Mouse (Mus musculus) thymus, postnatal 25 days (tissue): ENCODE measurements around the gene Tmem59l.
A peak's percentile ranks its signal among the peaks of the same experiment; 100 is the strongest.
"Not testable (repeated sequence)": the region's sequence is repeated elsewhere in the genome, so short reads cannot be mapped to it uniquely, and the experiment has no call there.

Experiments
- DNase-seq: peaks from one replicate; pipeline ENCODE4 v3.0.0; 2022

The Tmem59l gene

DNA sequence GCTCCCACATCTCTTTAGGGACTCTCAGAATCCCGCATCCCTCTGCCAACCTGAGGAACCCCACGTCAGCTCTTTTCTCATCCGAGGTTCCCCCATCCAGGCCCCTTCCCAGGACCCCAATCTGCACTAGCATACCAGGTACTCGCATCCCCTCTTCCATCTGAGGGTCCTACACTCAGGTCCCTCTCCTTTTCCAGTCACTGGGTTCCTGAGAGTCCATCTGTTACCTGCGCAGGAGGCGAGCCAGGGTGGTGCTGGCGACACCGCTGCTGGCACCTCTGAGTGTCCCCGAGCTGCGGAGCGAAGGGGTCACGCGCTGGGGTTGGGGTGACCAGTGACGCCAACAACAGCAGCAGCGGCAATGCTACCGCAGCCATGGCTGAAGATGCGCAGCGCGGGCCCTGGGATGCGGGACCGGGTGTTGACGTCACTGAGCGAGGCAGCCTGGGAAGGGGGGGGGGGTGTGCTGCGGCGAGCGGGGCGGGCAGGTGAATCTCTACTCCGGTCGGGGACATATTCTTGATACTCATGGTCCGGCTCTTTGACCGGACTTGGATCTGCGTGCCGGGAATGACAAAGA, at the start of gene Tmem59l:
Gene Tmem59l, minus strand, starts transcription at position 418 of the 580 bp plus-strand sequence.
- DNase-seq = no peak

- DNase-seq = no peak
Measured at GRCm38 (mm10) chr8:70535701-70536100, 48.5 kb upstream of the Tmem59l start.

GRCm38 (mm10) chr8:70535221-70535620, 48.1 kb upstream of the Tmem59l start:
- DNase-seq = no peak

DNA sequence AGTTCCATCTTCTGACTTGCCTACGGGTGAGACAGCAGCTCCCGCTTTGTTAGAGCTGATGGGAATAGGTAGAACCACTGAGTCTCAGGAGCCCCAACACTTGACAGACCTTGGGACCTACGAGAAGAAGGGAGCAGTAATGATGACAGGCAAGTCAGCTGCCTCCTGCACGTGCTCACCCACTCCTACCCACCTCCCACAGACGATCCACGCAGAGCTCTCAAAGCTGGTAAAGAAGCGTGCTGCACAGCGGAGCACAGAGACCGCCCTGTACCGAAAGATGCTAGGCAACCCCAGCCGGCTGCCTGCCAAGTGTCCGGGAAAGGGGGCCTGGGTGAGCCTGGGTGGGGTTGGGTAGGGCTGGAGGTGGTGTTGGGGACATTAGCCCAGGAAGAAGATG, 47.1 kb upstream of the Tmem59l start:
- no peak for DNase-seq

DNA sequence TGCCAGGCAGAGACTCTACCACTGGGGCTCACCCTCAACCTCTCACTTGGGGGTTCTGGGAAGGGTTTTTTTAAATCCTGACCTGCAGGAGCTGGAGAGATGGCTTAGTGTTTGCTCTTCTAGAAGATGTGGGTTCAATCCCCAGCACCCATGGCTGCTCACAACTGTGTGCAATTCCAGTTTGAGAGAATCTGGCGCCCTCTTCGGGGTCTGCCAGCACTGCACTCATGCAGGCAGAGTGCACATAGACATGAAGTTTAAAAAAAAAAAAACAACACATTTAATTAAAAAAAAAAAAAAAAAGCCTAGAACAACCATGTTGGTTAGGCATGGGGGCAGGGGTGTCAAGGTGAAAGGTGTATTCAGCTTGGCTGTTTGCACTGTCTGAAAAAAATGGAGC, 43.2 kb upstream of the Tmem59l start:
- DNase-seq = peak; percentile 25

DNA sequence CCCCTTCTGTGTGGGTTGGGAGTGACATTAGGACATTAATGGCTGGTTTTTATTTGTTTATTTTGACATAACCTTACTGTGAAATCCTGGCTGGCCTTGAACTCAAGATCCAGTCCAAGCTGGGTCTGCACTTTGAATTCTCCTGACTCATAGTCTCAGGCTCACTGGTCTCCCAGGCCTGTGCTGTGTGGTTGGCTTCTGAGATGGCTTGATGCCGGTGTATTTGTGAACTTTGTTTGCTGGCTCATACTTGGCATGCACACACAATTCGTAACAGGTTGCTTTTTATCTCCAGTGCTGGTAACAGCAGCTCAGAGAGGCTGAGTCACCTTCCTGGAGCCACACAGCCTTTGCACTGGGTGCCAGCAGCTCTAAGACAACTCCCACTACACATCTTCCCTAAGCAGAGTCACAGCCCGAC, 42.6 kb upstream of the Tmem59l start:
- DNase-seq = no peak

DNA sequence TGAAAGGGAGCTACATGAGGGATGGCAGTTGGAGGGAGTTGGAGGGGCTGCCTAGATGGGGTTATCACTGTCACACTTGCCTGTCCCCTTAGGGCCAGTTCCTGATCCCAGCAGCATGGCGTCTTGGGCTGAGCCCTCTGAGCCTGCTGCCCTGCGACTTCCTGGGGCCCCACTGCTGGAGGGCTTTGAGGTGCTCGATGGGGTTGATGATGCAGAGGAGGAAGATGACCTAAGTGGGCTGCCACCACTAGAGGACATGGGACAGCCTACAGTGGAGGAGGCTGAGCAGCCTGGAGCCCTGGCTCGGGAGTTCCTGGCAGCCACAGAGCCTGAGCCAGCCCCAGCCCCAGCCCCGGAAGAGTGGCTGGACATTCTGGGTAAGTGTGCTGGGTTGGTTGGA, 42.1 kb upstream of the Tmem59l start:
- DNase-seq = no peak

DNA sequence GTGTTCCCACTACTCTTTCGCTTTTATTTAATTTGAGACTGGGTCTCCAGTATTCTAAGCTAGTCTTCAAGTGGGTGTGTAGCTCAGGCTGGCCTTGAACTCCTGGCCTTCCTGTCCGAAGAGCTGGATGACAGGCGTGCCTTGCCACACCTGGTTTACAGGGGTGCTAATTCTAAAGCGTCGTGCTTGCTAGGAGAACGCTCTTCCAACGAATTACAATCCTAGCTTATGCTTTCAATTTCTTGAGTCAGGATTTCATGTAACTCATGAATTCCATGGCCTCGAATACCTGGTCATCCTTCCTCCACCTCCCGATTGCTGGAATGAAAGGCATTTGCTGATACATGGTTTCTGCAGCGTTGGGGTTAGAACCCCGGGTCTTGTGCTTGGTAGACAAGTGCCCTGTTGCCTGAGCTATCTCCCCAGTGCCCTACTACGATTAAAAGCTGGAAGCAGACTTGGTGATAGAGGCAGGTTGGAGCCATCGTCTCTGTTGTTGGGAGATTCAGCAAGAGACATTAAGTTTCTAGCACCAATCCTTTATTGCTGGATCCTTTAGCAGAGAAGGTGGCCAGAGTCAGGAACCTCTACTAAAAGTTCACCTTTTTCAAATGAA, 41.1 kb upstream of the Tmem59l start:
- no peak for DNase-seq

DNA sequence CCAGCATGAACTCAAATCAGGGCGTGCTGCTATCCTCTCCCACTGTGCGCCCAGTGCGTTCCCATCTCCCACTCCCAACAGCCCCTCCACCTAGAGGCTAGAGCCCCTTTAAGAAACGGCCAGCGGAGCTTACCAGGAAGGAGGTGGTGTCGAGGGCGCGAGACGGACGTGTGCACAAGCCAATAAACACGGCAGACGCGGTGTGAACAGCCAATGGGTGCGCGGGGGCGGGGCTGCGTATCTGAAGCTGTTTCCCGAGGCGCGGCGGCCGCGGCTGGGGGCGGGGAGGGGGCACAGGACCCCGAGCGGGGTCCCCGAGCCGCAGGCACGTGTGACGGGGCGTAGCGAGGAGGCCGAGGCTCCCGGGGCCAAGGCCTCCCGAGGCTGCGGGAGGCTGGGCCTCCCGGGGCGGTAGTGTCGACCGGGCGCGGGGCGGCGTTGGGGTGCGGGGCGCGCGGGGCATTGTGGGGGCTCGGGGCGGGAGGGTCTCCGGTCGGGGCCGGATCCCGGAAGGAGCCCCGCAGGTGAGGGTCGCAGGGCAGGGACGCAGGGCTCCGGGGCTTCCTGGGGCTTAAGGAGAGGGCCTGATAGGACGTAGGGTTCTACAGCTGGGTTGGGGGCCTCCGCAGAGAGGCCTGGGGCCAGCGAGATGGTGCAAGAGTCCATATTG, 40.5 kb upstream of the Tmem59l start, which contains the start of the genes Fkbp8 and Kxd1:
Gene Fkbp8, plus strand, starts transcription at position 213 of the 670 bp plus-strand sequence.
Gene Kxd1, minus strand, starts transcription at position 445 of the 670 bp plus-strand sequence.
- DNase-seq = peak; percentile 99

DNA sequence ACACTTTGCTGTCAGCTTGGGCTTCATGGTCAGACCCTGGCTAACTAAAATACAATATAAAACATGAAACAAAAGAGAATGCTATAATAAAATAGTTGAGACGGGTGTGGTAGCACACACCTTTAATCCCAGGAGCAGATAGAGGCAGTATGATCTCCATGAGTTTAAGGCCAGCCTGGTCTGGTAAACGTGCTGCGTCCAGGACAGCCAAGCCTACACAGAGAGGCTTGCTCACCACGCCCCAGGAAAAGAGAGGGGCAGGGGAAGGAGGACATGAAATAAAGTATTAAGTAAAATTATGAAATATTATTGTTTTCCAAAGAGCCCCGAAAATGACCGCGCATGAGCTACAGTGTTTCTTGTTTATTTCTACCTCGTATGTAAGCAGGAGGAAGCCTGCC, 40.0 kb upstream of the Tmem59l start:
- no peak for DNase-seq

DNA sequence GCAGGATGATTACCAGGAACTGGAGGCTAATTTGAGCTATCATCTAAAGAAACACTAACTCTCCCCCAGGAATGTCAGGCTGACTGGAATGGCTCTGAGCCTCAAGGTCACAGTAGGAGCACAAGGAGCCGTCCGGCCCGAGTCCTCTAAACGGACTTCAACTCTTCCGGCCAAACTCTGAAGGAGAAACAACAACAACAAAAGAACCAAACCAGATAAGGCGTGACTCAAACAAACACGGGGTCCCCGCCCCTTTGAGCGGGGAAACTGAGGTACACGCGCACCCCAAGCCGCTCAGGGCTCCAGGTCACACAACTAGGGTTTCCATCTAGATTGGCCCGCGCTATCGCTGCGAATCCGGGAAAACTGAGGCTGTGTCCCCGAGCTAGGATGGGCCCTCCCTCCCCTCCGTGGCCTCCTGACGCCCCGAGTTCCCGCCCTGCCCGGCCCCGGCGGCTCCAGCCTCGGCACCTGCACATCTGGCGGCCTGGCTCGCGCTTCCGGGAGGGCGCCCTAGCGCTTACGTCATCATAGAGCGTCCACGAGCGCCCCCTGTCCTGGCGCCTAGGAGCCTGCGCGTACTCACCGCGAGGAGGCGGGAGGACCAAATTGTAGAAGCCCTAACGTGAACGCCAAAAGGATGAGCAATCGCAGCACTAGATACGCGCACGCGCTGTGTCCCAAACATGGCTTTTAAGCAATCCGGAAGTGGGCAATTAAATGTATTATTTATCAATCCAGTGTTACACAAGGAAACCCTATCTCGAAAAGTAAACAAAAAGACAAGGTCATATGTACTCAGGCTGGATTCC, 35.6 kb upstream of the Tmem59l start:
- peak; percentile 98 for DNase-seq

GRCm38 (mm10) chr8:70519606-70520005, 32.4 kb upstream of the Tmem59l start:
- no peak for DNase-seq

DNA sequence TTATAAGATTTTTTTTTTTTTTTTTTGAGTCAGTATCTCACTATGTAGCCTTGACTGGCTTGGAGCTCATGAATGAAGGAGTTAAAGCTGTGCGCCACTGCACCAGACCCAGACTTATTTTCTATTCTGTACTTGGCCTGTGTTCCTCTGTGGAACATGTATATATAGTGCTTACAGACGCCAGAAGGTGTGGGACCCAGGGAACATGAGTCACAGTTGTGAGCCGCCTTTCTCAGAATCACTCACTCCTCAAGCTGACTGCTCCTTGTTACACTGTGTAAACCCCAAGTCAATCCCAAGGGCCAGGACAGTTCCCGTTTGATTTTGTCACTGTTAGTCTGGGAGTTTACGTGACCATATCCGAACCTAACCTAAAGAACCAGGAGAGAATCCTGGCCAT, 31.9 kb upstream of the Tmem59l start:
- no peak for DNase-seq

GRCm38 (mm10) chr8:70517940-70518643, 30.9 kb upstream of the Tmem59l start:
- DNase-seq = no peak

GRCm38 (mm10) chr8:70513441-70513840, 26.3 kb upstream of the Tmem59l start:
- no peak for DNase-seq

DNA sequence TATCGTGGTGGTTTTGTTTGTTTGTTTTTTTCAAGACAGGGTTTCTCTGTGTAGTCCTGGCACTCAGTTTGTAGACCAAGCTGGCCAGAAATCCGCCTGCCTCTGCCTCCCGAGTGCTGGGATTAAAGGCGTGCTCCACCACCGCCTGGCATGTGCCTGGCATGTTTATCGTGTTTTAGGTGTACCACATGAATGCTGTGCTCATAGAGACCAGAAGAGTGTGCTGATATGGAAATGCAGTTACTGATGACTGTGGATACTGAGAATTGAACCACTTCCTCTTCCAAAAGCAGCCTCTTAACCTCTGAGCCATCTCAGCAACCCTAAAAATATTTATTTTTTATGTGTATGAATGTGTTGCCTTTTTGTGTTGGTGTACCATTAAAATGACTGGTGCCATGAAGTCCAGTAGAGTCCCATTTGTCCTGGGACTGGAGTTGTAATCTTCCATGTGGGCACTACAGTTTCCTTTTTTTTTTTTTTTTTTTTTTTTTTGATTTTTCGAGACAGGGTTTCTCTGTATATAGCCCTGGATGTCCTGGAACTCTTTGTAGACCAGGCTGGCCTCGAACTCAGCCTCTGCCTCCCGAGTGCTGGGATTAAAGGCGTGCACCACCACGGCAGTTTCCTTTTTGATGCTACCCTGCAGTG, 25.2 kb upstream of the Tmem59l start:
- no peak for DNase-seq

DNA sequence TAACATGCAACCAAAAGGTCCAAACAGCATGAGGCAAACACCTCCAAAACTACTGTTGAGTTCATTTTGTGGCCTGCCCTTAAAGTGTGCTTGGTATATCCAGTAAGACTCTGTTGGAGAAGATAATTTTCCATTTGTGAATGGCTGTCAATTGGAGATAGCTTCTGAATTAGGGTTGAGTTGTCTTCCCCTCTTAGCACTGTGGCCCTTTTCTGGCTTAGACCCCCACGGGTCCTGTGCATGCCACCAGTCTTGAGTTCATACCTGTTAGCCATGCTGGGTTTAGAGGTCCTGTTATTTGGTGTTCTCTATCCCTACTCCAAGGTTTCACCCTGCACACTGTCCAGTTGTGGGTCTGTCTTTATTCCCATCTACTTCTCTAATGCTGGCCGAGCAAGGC, 24.6 kb upstream of the Tmem59l start:
- no peak for DNase-seq

DNA sequence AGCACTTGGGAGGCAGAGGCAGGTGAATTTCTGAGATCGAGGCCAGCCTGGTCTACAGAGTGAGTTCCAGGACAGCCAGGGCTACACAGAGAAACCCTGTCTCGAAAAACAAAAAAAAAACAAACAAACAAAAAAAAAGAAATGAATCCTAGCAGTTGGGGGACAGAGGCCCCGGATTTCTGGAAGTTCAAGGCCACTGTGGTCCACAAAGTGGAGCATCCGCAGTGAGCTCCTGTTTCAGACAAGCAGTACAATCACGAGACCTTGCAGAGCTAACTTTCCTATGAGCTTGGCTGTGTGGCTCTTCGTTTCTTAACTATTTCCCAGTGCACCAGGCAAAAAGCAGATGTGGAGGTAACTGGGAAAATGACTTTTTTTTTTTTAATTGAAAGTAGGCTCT, 24.0 kb upstream of the Tmem59l start:
- DNase-seq = not testable (repeated sequence)

DNA sequence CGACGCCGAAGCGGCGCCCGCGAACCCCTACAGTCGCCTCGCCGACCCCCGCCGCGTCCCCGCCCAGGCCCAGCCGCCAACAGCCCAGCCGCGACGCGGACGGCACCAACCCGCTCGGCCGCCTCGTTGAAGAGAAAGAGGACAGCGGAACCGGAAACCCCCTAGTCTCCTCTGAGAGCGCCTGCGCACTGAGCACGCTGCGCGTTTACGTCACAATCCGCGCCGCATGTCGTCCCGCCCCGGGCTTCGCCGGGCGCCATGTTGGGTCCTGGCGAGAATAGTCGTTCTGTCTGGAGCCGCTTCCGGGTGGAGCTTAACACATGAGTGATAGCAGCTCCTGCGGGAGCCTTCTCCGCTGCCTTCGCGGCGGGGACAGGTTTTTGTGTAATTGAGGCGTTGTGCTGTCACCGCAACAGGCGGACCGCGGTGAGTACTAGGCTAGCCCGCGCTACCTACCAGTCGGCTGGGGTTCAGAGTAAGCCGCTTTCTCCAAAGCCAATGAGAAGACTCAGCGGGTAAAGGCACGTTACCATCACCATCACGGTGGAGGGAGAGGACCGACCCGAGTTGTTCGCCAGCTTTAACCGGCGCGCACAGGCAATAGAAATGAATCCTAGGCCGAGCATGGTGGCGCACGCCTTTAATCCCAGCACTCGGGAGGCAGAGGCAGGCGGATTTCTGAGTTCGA, 23.2 kb upstream of the Tmem59l start, which contains the start of gene Uba52:
Gene Uba52, minus strand, starts transcription at position 574 of the 688 bp plus-strand sequence.
- DNase-seq = peak; percentile 98

GRCm38 (mm10) chr8:70509281-70509952, 22.3 kb upstream of the Tmem59l start:
- DNase-seq = no peak

- DNase-seq = no peak
Measured at GRCm38 (mm10) chr8:70507027-70507393, 19.9 kb upstream of the Tmem59l start.
